ENCODE assay signal across 9 mouse cellular contexts in the genomic region with DNA sequence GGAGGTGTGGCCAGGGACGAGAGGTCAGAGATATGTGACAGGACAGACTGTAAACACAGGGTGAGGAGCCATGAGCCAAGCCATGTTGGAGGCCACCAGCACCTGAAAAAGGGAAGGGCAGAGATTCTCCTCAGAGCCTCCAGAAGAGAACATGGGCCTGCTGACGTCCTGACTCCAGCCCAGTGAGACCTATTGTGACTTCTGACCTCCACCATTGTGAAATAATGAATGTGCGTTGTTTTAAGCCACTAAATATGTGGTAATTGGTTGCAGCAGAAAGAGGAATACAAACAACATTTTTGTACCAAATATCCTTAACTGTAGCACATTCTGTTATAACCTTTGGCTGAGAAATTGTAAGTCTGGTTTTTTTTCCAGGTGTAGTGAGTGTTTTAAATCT. TPM values are rescaled to one million over a fixed set of nuclear protein-coding genes. Genes with fewer than 3 reads are reported as not detected.
DNase-seq lines count a peak whose midpoint lies in the region; ATAC-seq and TF ChIP-seq lines count a peak whose summit lies in the region.
"Had no signal": no experiment of that assay in that cellular context is flagged by ENCODE, and none has a peak within 500 bp of the region (broad histone marks: within the 10 kb centered on the region; RNA-seq: fewer than 3 reads in every experiment).

No protein-coding gene starts in this region.

- no peaks in the 10 kb centered on the region for H3K9me3 ChIP-seq in heart, embryonic 16.5 days (replicated peaks; ENCODE audit: control insufficient read depth, low read length)
- no peaks in the 10 kb centered on the region for H3K9me3 ChIP-seq in lung, embryonic 16.5 days (ENCODE audit: control insufficient read depth, low read length)
- no peaks in the 10 kb centered on the region for H3K9me3 ChIP-seq in embryonic facial prominence, embryonic 13.5 days
- H3K9me3 ChIP-seq in limb, embryonic 13.5 days: no peaks in the 10 kb centered on the region

- no peak for TF ChIP-seq POLR2A in lung, adult 2 months (IDR thresholded peaks at IDR 0.05; ENCODE audit: borderline replicate concordance, extremely low read depth, low read depth, low read length)

- 72% methylated on average over 3 of the region's 3 CpGs for WGBS in heart, embryonic 16.5 days
- WGBS in lung, embryonic 16.5 days: 60% methylated on average over 3 of the region's 3 CpGs
- WGBS in lung, adult 2 months: 61% methylated on average over 3 of the region's 3 CpGs
- WGBS in embryonic facial prominence, embryonic 13.5 days: 64% methylated on average over 3 of the region's 3 CpGs
- 72% methylated on average over 3 of the region's 3 CpGs for WGBS in limb, embryonic 13.5 days

- no peak overlapping the region for H3K4me3 ChIP-seq in heart, embryonic 16.5 days (ENCODE audit: low read length)
- H3K4me3 ChIP-seq in lung, embryonic 16.5 days (ENCODE audit: low read length): no peak overlapping the region
- no peak overlapping the region for H3K4me3 ChIP-seq in lung, adult 2 months (replicated peaks; ENCODE audit: extremely low read depth, low read depth, low read length)
- no peak overlapping the region for H3K4me3 ChIP-seq in embryonic facial prominence, embryonic 13.5 days
- no peak overlapping the region for H3K4me3 ChIP-seq in limb, embryonic 13.5 days

- no peak for ATAC-seq in heart, embryonic 16.5 days (replicated peaks; ENCODE audit: extremely low read depth, insufficient read depth, low FRiP score)
- ATAC-seq in lung, embryonic 16.5 days (ENCODE audit: low read depth): no peak
- no peak for ATAC-seq in embryonic facial prominence, embryonic 13.5 days (ENCODE audit: insufficient number of reproducible peaks, insufficient read depth, low FRiP score, low TSS enrichment, low read depth)
- ATAC-seq in limb, embryonic 13.5 days (ENCODE audit: low FRiP score, low read depth): no peak

- no peak for TF ChIP-seq CTCF in lung, adult 2 months (IDR thresholded peaks at IDR 0.05; ENCODE audit: insufficient read depth, low read length)

- H3K4me2 ChIP-seq in heart, embryonic 16.5 days (ENCODE audit: low read depth, low read length): no peak overlapping the region
- H3K4me2 ChIP-seq in lung, embryonic 16.5 days (ENCODE audit: low read depth, low read length): no peak overlapping the region
- no peak overlapping the region for H3K4me2 ChIP-seq in embryonic facial prominence, embryonic 13.5 days
- no peak overlapping the region for H3K4me2 ChIP-seq in limb, embryonic 13.5 days (replicated peaks)

- H3K27ac ChIP-seq in heart, embryonic 16.5 days (ENCODE audit: low read length): peak overlapping the region; percentile 88
- peak overlapping the region; percentile 92 for H3K27ac ChIP-seq in lung, embryonic 16.5 days (ENCODE audit: low read length)
- H3K27ac ChIP-seq in embryonic facial prominence, embryonic 13.5 days: peak overlapping the region; percentile 93
- peak overlapping the region; percentile 91 for H3K27ac ChIP-seq in limb, embryonic 13.5 days

- no peak overlapping the region for H3K9ac ChIP-seq in heart, embryonic 16.5 days (ENCODE audit: low read length)
- no peak overlapping the region for H3K9ac ChIP-seq in lung, embryonic 16.5 days (ENCODE audit: low read length)
- no peak overlapping the region for H3K9ac ChIP-seq in embryonic facial prominence, embryonic 13.5 days
- H3K9ac ChIP-seq in limb, embryonic 13.5 days: no peak overlapping the region

- peaks cover 38% of the 10 kb centered on the region for H3K4me1 ChIP-seq in heart, embryonic 16.5 days (ENCODE audit: control insufficient read depth, insufficient read depth, low read length)
- peaks cover 31% of the 10 kb centered on the region for H3K4me1 ChIP-seq in lung, embryonic 16.5 days (replicated peaks; ENCODE audit: control insufficient read depth, insufficient read depth, low read length)
- peaks cover 15% of the 10 kb centered on the region for H3K4me1 ChIP-seq in lung, adult 2 months (ENCODE audit: control insufficient read depth, insufficient read depth, low read length)
- peaks cover 75% of the 10 kb centered on the region for H3K4me1 ChIP-seq in embryonic facial prominence, embryonic 13.5 days
- peaks cover 72% of the 10 kb centered on the region for H3K4me1 ChIP-seq in limb, embryonic 13.5 days

- no peaks in the 10 kb centered on the region for H3K27me3 ChIP-seq in heart, embryonic 16.5 days (ENCODE audit: control insufficient read depth, insufficient read depth, low read length)
- H3K27me3 ChIP-seq in lung, embryonic 16.5 days (ENCODE audit: control insufficient read depth, insufficient read depth, low read depth, low read length): no peaks in the 10 kb centered on the region
- no peaks in the 10 kb centered on the region for H3K27me3 ChIP-seq in embryonic facial prominence, embryonic 13.5 days
- no peaks in the 10 kb centered on the region for H3K27me3 ChIP-seq in limb, embryonic 13.5 days

- peaks cover 5% of the 10 kb centered on the region; the same call in 1 of the 2 replicates for H3K36me3 ChIP-seq in heart, embryonic 16.5 days (ENCODE audit: control insufficient read depth, insufficient read depth)
- H3K36me3 ChIP-seq in lung, embryonic 16.5 days (ENCODE audit: control insufficient read depth, insufficient read depth, low read length): no peaks in the 10 kb centered on the region
- no peaks in the 10 kb centered on the region for H3K36me3 ChIP-seq in embryonic facial prominence, embryonic 13.5 days
- H3K36me3 ChIP-seq in limb, embryonic 13.5 days: no peaks in the 10 kb centered on the region; the same call in 1 of the 2 replicates

- no peak for DNase-seq in heart, adult 18-20 months
- DNase-seq in lung, adult 2 months: no peak
- no peak for DNase-seq in layer of hippocampus, postnatal 10 days (ENCODE audit: low spot score in 2 of 2)
- DNase-seq in spleen, postnatal 10 days (ENCODE audit: low spot score in 2 of 2): no peak

RNA-seq across cellular contexts. Expression of gene Parva, which starts 39.5 kb away (rescaled TPM):
- 65.8 and 75.1 TPM in 2 replicates for polyA plus RNA-seq in heart, embryonic 16.5 days (2015; fragmentation: Nextera tagmentation; extraction: Ambion mirVana)
- total RNA-seq in heart, adult 18-20 months (2021): 10 to 100 TPM; 38.9 to 42.8 TPM
- polyA plus RNA-seq in lung, embryonic 16.5 days (2015; fragmentation: Nextera tagmentation; extraction: Ambion mirVana): 113 and 115 TPM in 2 replicates
- polyA plus RNA-seq in lung, adult 2 months (2012; rRNA removed): 54.7 and 80.5 TPM in 2 replicates
- 89.1 and 104 TPM in 2 replicates for polyA plus RNA-seq in embryonic facial prominence, embryonic 13.5 days (2015; fragmentation: Nextera tagmentation; extraction: Ambion mirVana)
- 95.6 and 108 TPM in 2 replicates for polyA plus RNA-seq in limb, embryonic 13.5 days (2015; fragmentation: Nextera tagmentation; extraction: Ambion mirVana)
- total RNA-seq in layer of hippocampus, postnatal 10 days (2021): 10 to 100 TPM; 50.9 to 56.0 TPM
- total RNA-seq: neutrophil, adult 5-6 weeks had no signal
